Mouse (Mus musculus) embryonic facial prominence, embryonic 15.5 days (tissue): ENCODE measurements at regions not wholly inside any gene's neighbourhood (a gene's known extent, or its start where the extent isn't known, plus 50 kb on each side); places are given as distances from the start of the nearest gene placed in this dataset.

Experiments
- ATAC-seq: fragments of 200-750 bp; cut with Nextera tagmentation; 2 replicates; pipeline ENCODE4 v1.8.0; 2017; ENCODE audit warnings: low read depth, moderate TSS enrichment; ENCODE audit not compliant: insufficient number of reproducible peaks, low FRiP score, low TSS enrichment
- H3K27ac ChIP-seq: fragments of 300-500 bp; sonication (generic); replicated peaks from 2 replicates; pipeline ENCODE4 v1.5.1; 2015; ENCODE audit warnings: mild to moderate bottlenecking, inconsistent platforms
- H3K27me3 ChIP-seq: fragments of 300-500 bp; sonication (generic); 2 replicates; pipeline ENCODE4 v1.6.1; 2015; ENCODE audit warnings: inconsistent platforms
- H3K36me3 ChIP-seq: fragments of 300-500 bp; sonication (generic); 2 replicates; pipeline ENCODE4 v1.6.1; 2015; ENCODE audit warnings: mild to moderate bottlenecking, inconsistent platforms
- H3K4me1 ChIP-seq: fragments of 300-500 bp; sonication (generic); 2 replicates; pipeline ENCODE4 v1.6.1; 2015; ENCODE audit warnings: inconsistent platforms
- H3K4me2 ChIP-seq: fragments of 300-500 bp; sonication (generic); replicated peaks from 2 replicates; pipeline ENCODE4 v1.6.1; 2015; ENCODE audit warnings: mild to moderate bottlenecking, inconsistent platforms
- H3K4me3 ChIP-seq: fragments of 300-500 bp; sonication (generic); replicated peaks from 2 replicates; pipeline ENCODE4 v1.5.1; 2015; ENCODE audit warnings: mild to moderate bottlenecking, inconsistent platforms
- H3K9ac ChIP-seq: fragments of 300-500 bp; sonication (generic); 2 replicates; pipeline ENCODE4 v1.6.1; 2015; ENCODE audit warnings: inconsistent platforms
- H3K9me3 ChIP-seq: fragments of 300-500 bp; sonication (generic); replicated peaks from 2 replicates; pipeline ENCODE4 v1.6.1; 2016; ENCODE audit warnings: inconsistent platforms
- WGBS: fragments of 180-500 bp; shearing (Covaris S2); methylation state at CpG from one replicate; pipeline ENCODE4 v1.1.7; 2015; 5-methylcytosine and 5-hydroxymethylcytosine counted together

- H3K4me3 ChIP-seq, result no peak overlapping the region
- H3K9me3 ChIP-seq, result no peaks in the 10 kb centered on the region
- WGBS, result 73% methylated on average over 11 of the region's 11 CpGs
- H3K9ac ChIP-seq, result no peak overlapping the region
- ATAC-seq, result no peak
- H3K36me3 ChIP-seq, result no peaks in the 10 kb centered on the region
- H3K27ac ChIP-seq, result no peak overlapping the region
- peaks cover 7% of the 10 kb centered on the region; the same call in 1 of the 2 replicates for H3K4me1 ChIP-seq
- H3K4me2 ChIP-seq, result no peak overlapping the region
- H3K27me3 ChIP-seq, result no peaks in the 10 kb centered on the region
Measured at GRCm38 (mm10) chr11:79823631-79824310, 138.4 kb downstream of the Utp6 start.

- 46% methylated on average over 5 of the region's 5 CpGs for WGBS
- ATAC-seq, result no peak
- H3K36me3 ChIP-seq, result no peaks in the 10 kb centered on the region
Measured at GRCm38 (mm10) chr11:79821986-79822385, 140.2 kb downstream of the Utp6 start.

DNA sequence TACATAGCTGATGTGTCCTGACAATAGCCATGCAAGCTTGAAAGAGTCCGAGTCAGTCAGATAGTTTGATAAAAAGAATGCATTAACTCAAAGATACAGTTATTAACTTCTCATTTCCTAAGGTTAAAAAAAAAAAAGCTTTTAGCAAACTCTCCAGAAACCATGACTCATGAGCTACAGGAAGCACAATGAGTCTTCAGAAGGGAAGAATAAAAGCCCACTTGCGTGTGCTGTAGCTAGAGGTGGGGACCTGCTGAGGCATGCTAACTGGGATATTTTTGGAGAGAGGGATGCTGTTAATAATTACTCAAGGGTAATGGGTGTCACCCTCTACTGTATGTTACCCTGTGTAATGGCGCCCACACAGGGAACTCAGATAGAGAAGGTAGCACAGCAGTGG, 147.0 kb downstream of the Utp6 start:
- 82% methylated on average over 3 of the region's 3 CpGs for WGBS
- ATAC-seq, result no peak
- no peaks in the 10 kb centered on the region for H3K4me1 ChIP-seq
- H3K36me3 ChIP-seq, result no peaks in the 10 kb centered on the region
- no peaks in the 10 kb centered on the region for H3K9me3 ChIP-seq
- H3K4me3 ChIP-seq, result no peak overlapping the region
- no peak overlapping the region for H3K9ac ChIP-seq
- H3K27ac ChIP-seq, result no peak overlapping the region
- no peaks in the 10 kb centered on the region for H3K27me3 ChIP-seq
- no peak overlapping the region for H3K4me2 ChIP-seq

More at GRCm38 (mm10) chr11:79821986-79822385, 140.2 kb downstream of the Utp6 start:
- peaks cover 7% of the 10 kb centered on the region; the same call in 1 of the 2 replicates for H3K4me1 ChIP-seq
- H3K27ac ChIP-seq, result no peak overlapping the region
- H3K4me2 ChIP-seq, result no peak overlapping the region
- no peak overlapping the region for H3K4me3 ChIP-seq
- no peaks in the 10 kb centered on the region for H3K9me3 ChIP-seq
- H3K9ac ChIP-seq, result no peak overlapping the region
- H3K27me3 ChIP-seq, result no peaks in the 10 kb centered on the region

GRCm38 (mm10) chr11:79806911-79807466, 155.2 kb downstream of the Utp6 start:
- no peaks in the 10 kb centered on the region for H3K36me3 ChIP-seq
- no peaks in the 10 kb centered on the region for H3K9me3 ChIP-seq
- H3K4me3 ChIP-seq, result no peak overlapping the region
- 10% methylated on average over 17 of the region's 17 CpGs for WGBS
- no peak for ATAC-seq
- peak overlapping the region; percentile 32 for H3K4me2 ChIP-seq
- no peak overlapping the region for H3K9ac ChIP-seq
- H3K4me1 ChIP-seq, result peaks cover 53% of the 10 kb centered on the region
- peak overlapping the region; percentile 86 for H3K27ac ChIP-seq
- no peaks in the 10 kb centered on the region for H3K27me3 ChIP-seq

DNA sequence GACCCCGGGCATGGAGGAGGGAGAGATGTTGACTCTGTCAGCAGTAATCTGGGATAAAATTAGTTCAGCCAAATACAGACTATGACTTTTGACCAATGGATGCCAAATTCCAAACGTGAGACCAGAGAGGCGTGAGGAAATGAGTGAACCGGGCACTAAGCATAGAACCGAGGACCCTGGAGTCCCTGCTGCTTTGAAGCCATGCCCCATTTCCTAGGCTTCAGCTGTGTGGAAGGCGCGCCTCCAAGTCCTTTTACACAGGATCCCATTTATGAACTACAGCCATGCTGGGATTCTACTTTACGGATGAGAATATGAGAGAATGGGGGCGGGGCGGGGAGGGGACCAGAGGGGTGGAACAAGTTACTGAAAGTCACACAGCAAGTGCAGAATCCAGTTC, 155.8 kb downstream of the Utp6 start:
- Histone ChIP-seq H3K27ac (peak overlapping the region; percentile 86), H3K27me3 (no peaks in the 10 kb centered on the region), H3K4me3 (no peak overlapping the region), H3K9me3 (no peaks in the 10 kb centered on the region), H3K4me1 (peaks cover 55% of the 10 kb centered on the region), H3K36me3 (no peaks in the 10 kb centered on the region), H3K9ac (no peak overlapping the region), H3K4me2 (peak overlapping the region; percentile 32)
- WGBS, result 38% methylated on average over 10 of the region's 10 CpGs
- ATAC-seq, result peak; percentile 39; the same call in 1 of the 2 replicates

DNA sequence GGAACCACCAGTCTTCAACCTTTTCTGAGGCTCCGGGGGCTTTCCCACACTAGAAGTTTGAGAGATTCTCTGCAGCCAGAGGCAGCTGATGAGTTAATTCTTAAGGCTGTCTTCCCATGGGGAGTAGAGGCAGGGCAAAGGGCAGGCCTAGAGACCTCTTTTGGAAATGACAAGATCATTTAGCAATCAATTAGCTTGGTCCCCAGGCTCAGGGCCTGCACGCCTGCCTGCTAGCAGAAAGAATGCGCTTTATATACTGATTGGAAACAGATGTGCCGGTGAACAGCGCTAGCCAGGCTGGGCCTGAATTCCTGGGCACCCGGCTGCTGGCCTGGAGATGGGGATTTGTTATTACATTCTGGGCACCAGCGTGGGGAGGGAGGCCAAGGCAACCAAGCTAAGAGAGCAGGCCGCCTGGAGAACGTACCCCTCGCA, 156.2 kb downstream of the Utp6 start:
- no peak overlapping the region for H3K4me3 ChIP-seq

DNA sequence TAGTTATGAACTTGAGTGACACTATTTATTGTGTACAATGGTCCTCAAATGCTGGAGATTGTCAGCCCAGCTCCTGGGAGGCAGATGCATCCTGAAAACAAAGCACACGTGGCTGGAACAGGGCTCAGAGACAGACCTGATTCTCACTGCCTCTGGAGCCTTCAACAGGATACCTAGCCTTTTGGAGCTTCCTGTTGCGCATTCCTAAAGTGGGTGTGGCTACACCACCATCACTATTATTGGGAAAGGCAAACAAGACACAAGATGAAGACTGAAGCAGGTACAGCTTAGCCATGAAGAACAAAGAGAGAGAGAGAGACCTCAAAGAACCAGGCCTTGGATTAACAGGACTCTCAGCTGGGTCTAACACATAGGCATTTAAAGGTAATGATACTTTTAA, 158.2 kb downstream of the Utp6 start:
- H3K4me1 ChIP-seq, result peaks cover 55% of the 10 kb centered on the region
- no peaks in the 10 kb centered on the region for H3K36me3 ChIP-seq
- WGBS, result 71% methylated on average over 2 of the region's 2 CpGs
- no peak overlapping the region for H3K4me3 ChIP-seq
- no peak for ATAC-seq
- H3K27me3 ChIP-seq, result no peaks in the 10 kb centered on the region
- H3K4me2 ChIP-seq, result no peak overlapping the region
- no peaks in the 10 kb centered on the region for H3K9me3 ChIP-seq
- no peak overlapping the region for H3K9ac ChIP-seq
- H3K27ac ChIP-seq, result no peak overlapping the region

More for the DNA sequence above, 156.2 kb downstream of the Utp6 start:
- no peaks in the 10 kb centered on the region for H3K27me3 ChIP-seq
- no peaks in the 10 kb centered on the region for H3K9me3 ChIP-seq
- H3K4me1 ChIP-seq, result peaks cover 55% of the 10 kb centered on the region
- H3K4me2 ChIP-seq, result 0 out of 2 replicates have a peak overlapping the region, but pooled peaks have one; percentile 15
- H3K27ac ChIP-seq, result peak overlapping the region; percentile 86
- no peak overlapping the region for H3K9ac ChIP-seq
- H3K36me3 ChIP-seq, result no peaks in the 10 kb centered on the region
- WGBS, result 23% methylated on average over 10 of the region's 10 CpGs
- ATAC-seq, result peak; percentile 80

GRCm38 (mm10) chr11:79803006-79803405, 159.2 kb downstream of the Utp6 start:
- Histone ChIP-seq H3K9ac (no peak overlapping the region), H3K4me1 (peaks cover 53% of the 10 kb centered on the region), H3K4me3 (no peak overlapping the region), H3K4me2 (no peak overlapping the region), H3K27me3 (no peaks in the 10 kb centered on the region), H3K27ac (peak overlapping the region; percentile 89), H3K36me3 (no peaks in the 10 kb centered on the region), H3K9me3 (no peaks in the 10 kb centered on the region)
- WGBS, result 29% methylated on average over 5 of the region's 5 CpGs
- peak; percentile 71 for ATAC-seq

- H3K36me3 ChIP-seq, result no peaks in the 10 kb centered on the region
- no peaks in the 10 kb centered on the region for H3K9me3 ChIP-seq
- H3K9ac ChIP-seq, result no peak overlapping the region
- no peak overlapping the region for H3K4me3 ChIP-seq
- 0 out of 2 replicates have a peak, but pooled peaks have one; percentile 6 for ATAC-seq
- peaks cover 49% of the 10 kb centered on the region for H3K4me1 ChIP-seq
- 39% methylated on average over 13 of the region's 13 CpGs for WGBS
- no peak overlapping the region for H3K4me2 ChIP-seq
- H3K27me3 ChIP-seq, result no peaks in the 10 kb centered on the region
- peak overlapping the region; percentile 89 for H3K27ac ChIP-seq
Measured at GRCm38 (mm10) chr11:79802566-79802965, 159.6 kb downstream of the Utp6 start.

GRCm38 (mm10) chr11:79800256-79800655, 161.9 kb downstream of the Utp6 start:
- Histone ChIP-seq H3K4me1 (peaks cover 26% of the 10 kb centered on the region), H3K4me3 (no peak overlapping the region), H3K27me3 (no peaks in the 10 kb centered on the region), H3K9me3 (no peaks in the 10 kb centered on the region), H3K36me3 (no peaks in the 10 kb centered on the region), H3K27ac (peak overlapping the region; percentile 22; the same call in 1 of the 2 replicates), H3K9ac (no peak overlapping the region), H3K4me2 (no peak overlapping the region)
- 58% methylated on average over 8 of the region's 8 CpGs for WGBS
- no peak for ATAC-seq

DNA sequence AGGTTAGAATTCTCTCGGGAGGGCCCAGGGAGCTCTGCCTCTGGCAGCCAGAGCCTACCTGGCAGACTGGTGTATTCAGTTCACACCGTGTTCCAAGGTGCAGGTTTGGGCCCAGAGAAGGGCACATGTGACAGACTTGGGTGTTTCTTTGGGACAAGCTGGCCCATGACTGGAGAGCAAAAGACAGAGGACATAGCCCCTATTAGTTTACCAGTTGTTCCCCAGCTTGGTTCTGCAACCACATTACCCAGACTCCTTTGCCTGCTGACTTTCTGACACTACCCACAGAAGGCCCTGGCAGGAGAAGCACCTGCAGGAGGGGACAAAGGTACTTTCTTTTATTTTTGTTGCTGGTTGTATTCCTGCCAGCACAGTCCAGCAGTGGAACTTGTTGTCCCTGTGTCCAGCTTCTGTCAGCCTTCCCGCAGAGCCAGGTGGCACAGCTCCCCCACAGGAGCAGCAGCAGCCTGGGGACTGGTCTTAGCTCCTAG, 173.9 kb downstream of the Utp6 start:
- no peak overlapping the region for H3K4me2 ChIP-seq
- H3K36me3 ChIP-seq, result no peaks in the 10 kb centered on the region
- H3K4me3 ChIP-seq, result no peak overlapping the region
- no peak overlapping the region for H3K9ac ChIP-seq
- peaks cover 32% of the 10 kb centered on the region for H3K4me1 ChIP-seq
- WGBS, result 70% methylated on average over 3 of the region's 3 CpGs
- ATAC-seq, result no peak
- H3K27ac ChIP-seq, result no peak overlapping the region
- no peaks in the 10 kb centered on the region for H3K9me3 ChIP-seq
- no peaks in the 10 kb centered on the region for H3K27me3 ChIP-seq
